Mouse (Mus musculus) spleen, adult 18-20 months (tissue): ENCODE data around the gene Colgalt1.
A peak's percentile ranks its signal among the peaks of the same experiment; 100 is the strongest.

Experiments
- DNase-seq, 2 experiments: peaks; one replicate each; pipeline ENCODE4 v3.0.0; 2022; ENCODE audit warnings: mixed read lengths in 2 of 2

Gene Colgalt1

DNA sequence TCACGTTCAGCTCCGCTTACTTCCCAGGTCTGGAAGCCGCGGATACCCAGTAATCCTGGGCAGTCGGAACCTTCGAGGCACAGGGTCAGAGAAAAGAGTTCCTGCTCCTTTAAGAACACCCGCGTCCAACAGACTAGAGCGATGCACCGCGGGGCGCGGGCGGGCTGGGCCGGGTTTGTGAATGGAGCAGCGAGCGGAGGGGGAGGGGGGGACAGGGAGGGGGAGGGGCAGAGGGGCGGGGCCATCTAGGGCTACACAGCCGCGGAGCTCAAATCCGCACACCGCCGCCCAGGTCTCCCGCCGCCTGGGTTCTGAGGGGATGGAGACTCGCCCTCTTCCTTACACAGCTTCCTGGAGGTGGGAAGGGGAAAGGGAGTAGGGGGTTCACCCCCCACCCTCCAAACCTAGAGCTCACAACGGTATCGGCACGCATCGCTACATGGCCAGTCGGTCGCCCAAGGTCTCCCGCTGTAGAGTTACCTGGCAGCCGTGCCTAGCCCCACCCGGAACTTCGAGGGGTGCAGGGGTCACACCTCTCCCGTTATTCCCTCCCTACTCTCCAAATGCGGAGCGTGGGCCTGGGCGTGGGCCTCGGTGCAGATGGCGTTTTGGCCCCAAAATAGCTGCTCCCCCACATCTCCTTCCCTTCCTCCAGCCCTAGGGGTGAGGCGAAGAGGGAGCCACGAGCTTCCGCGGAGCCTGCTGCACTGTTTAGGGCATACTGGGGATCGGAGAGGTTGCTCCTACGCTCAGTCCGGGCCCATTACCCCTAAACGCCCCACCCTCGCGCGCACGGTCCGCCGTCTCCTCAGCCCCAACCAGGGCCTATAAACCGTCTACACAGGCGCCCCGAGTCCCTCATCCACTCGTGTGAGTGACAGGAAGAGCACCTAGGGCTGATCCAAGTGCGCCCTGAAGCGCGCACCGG is 60.1 kb downstream of the Colgalt1 start:
- no peak for DNase-seq

DNA sequence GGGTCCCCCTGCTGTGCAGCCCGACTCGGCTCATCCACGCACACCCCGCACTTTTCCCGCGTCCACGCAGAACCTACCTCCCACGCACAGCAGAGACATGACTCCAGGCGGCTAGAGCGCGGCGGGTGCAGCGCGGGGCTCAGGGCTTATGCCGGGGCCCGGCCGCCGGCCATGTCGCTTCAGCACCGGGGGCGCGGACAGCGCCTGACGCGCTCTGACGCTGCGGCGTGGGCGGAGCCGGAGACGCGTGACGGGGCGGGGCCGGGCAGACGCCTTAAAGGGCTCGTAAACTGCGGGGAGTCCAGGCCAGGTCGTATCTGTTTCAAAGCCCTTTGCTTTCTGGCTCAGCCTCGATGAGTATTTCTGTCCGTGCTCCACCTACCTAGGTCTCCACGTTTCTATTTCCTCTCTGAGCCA is 60.8 kb downstream of the Colgalt1 start, which contains the start of gene Unc13a:
Gene Unc13a (minus strand): TSS at position 209 of the 417 bp plus-strand sequence.
- peak; percentile 77 to 94 for DNase-seq

DNA sequence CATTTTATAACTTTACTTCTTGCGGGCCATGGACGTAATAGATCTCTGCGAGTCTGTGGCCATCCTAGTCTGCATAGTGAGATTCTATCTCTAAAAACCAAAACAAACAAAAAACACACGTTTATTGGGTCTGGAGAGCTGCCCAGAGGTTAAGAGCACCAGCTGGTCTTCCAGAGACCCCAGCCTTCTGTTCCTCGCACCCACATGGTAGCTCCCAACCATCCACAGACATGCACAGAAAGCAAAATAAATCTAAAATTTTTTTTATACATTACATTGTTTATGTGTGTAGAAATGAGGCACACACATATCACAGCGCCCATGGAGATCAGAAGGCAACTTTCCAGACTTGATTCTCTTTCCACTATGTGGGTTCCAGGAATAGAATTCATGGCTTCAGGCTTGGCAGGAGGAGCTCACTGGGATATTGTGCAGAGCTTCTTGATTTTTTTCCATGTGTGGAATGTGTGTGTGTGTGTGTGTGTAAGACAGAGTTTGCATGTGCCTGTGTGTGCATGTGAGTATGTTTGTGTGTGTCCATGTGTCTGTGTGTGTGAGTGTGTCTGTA is 61.5 kb downstream of the Colgalt1 start:
- DNase-seq: no peak

DNA sequence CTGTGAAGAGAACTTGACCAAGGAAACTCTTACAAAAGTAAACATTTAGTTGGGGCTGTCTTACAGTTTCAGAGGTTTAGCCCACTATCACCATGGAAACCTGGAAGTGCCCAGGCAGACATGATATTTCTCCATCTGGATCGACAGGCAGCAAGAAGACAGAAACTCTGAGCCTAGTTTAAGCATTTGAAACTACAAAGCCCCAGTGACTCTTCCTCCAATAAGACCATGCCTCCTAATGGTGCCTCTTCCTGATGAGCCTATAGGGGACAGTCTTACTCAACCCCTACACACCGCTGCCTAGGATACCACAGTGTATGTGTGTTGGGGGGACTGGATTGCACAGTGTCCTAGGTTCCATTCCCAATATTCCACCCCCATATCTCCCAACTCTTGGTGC is 63.3 kb downstream of the Colgalt1 start:
- no peak for DNase-seq
